Mouse (Mus musculus): ENCODE data around the gene Zdhhc9.

Gene Zdhhc9

GRCm38 (mm10) chrX:48126903-48127476 lies 81.7 kb downstream of the Zdhhc9 start:
- no peak for DNase-seq (ENCODE audit: low read depth)

DNA sequence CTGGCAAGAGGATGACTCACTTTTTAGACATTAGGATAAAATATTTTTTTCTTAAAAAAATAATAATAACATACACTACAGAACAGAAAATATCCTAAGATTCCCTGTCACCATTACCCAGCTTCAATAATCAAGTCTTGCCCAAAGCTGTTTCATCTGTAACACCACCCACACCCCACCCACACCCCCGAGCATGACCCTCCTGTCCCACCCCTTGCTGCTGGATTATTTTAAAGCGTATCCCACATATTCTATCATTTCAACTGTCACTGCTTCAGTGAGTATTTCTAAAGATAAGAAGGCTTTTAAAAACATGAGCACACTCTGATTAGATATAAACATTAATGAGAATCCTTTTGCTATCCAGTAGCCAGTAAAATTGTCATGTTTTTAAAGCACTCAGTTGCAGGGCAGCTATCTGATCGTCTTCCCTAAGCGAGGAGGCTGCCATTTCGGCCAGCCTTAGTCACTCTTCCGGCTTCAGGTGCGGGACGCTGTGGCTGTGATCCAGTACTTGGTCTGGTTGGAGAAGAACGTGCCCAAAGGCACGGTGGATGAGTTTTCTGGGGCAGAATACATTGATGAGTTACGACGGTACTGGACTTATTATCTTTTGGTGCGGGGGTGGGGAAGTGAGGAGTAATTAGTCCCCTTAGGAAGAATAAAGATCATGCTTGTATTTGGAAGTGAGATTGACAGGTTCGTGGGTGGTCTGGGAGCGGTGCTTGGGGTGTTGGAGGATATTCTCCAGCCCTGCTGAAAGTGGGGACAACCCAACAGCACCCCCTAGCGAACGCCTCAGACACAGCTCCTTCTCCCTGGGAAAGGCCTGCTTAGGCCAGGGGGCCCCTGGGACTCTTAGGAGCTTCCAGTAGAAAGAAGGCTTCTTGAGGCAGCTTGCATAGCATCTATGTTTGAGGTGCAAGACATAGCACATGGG lies 84.3 kb downstream of the Zdhhc9 start:
- peak; percentile 75 for DNase-seq (ENCODE audit: low read depth)
